Mouse (Mus musculus): ENCODE results near the gene Rpl18a.

Rpl18a gene

GRCm38 (mm10) chr8:70856541-70857197, 40.5 kb downstream of the Rpl18a start:
- DNase-seq (ENCODE audit: low spot score in 2 of 2) = peak; percentile 64 to 75

- DNase-seq (ENCODE audit: low spot score in 2 of 2) = no peak
Observed at GRCm38 (mm10) chr8:70856028-70856427, 41.2 kb downstream of the Rpl18a start.

- DNase-seq (ENCODE audit: low spot score in 2 of 2) = no peak
Observed at GRCm38 (mm10) chr8:70853863-70854262, 43.3 kb downstream of the Rpl18a start.

- DNase-seq (ENCODE audit: low spot score in 2 of 2) = no peak
Observed at GRCm38 (mm10) chr8:70852595-70853231, 44.5 kb downstream of the Rpl18a start.

- DNase-seq (ENCODE audit: low spot score in 2 of 2) = no peak
Observed at GRCm38 (mm10) chr8:70851837-70852236, 45.4 kb downstream of the Rpl18a start.

GRCm38 (mm10) chr8:70850947-70851346, 46.3 kb downstream of the Rpl18a start:
- no peak for DNase-seq (ENCODE audit: low spot score in 2 of 2)

GRCm38 (mm10) chr8:70850132-70850845, 46.9 kb downstream of the Rpl18a start:
- no peak for DNase-seq (ENCODE audit: low spot score in 2 of 2)

- DNase-seq (ENCODE audit: low spot score in 2 of 2) = no peak
Observed at GRCm38 (mm10) chr8:70849333-70849990, 47.8 kb downstream of the Rpl18a start.

- no peak for DNase-seq (ENCODE audit: low spot score in 2 of 2)
Observed at GRCm38 (mm10) chr8:70846371-70847154, 50.6 kb downstream of the Rpl18a start.

GRCm38 (mm10) chr8:70845108-70845507, 52.1 kb downstream of the Rpl18a start:
- DNase-seq (ENCODE audit: low spot score in 2 of 2) = no peak

All from right cerebral cortex, postnatal 36 days (tissue).